ENCODE assay signal across 31 mouse cellular contexts in the genomic region with DNA sequence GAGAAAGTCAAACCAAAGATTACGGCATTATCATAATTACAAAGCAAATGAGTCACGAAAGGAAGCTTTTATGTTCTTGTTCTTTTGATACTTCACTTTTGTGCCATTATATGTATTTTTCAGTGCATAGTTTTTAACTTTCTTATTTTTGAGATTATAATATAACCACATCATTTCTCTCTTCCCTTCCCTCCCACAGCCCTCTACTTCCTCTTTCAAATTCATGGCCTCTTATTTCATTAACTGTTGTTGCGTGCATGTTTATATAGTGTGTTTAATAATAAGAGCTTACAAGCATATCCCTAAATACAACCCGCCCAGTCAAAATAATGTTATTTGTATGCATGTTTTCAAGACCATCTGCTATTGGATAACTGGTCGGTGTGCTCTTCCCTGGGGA. TPM values are rescaled to one million over a fixed set of nuclear protein-coding genes. Genes with fewer than 3 reads are reported as not detected.
"Had no signal": no experiment of that assay in that cellular context is flagged by ENCODE, and none has a peak within 500 bp of the region (broad histone marks: within the 10 kb centered on the region; RNA-seq: fewer than 3 reads in every experiment).

No protein-coding gene starts in this region.

- H3K9ac ChIP-seq: liver, embryonic 13.5 days; midbrain, embryonic 13.5 days; neural tube, embryonic 13.5 days; stomach, embryonic 15.5 days had no signal

- H3K36me3 ChIP-seq: liver, embryonic 13.5 days; midbrain, embryonic 10.5 days; midbrain, embryonic 13.5 days; neural tube, embryonic 13.5 days; stomach, embryonic 15.5 days had no signal

- H3K4me3 ChIP-seq: layer of hippocampus, adult 2 months; left cerebral cortex, adult 2 months; liver, embryonic 13.5 days; megakaryocyte, embryonic 14.5 days; midbrain, embryonic 10.5 days; midbrain, embryonic 13.5 days; myocyte; neural tube, embryonic 13.5 days; stomach, embryonic 15.5 days had no signal

- H3K27me3 ChIP-seq: liver, embryonic 13.5 days; megakaryocyte, embryonic 14.5 days; midbrain, embryonic 13.5 days; neural tube, embryonic 13.5 days; stomach, embryonic 15.5 days had no signal

- H3K27ac ChIP-seq: kidney, postnatal 0 days; layer of hippocampus, adult 2 months; left cerebral cortex, adult 2 months; liver, embryonic 13.5 days; midbrain, embryonic 10.5 days; midbrain, embryonic 13.5 days; neural tube, embryonic 13.5 days; stomach, embryonic 15.5 days had no signal

- ATAC-seq: midbrain, embryonic 13.5 days; midbrain, embryonic 16.5 days had no signal

- H3K4me2 ChIP-seq: liver, embryonic 13.5 days; midbrain, embryonic 13.5 days; neural tube, embryonic 13.5 days; stomach, embryonic 15.5 days had no signal

- H3K4me1 ChIP-seq: midbrain, embryonic 13.5 days; neural tube, embryonic 13.5 days; stomach, embryonic 15.5 days had no signal

- DNase-seq: kidney, adult 2 months; kidney, postnatal 25 days; layer of hippocampus, adult 9-11 months; liver, embryonic 13.5 days; lung, adult 2 months; lung, postnatal 14 days; lung, postnatal 4 days; retina, postnatal 1 day; right cerebral cortex, postnatal 25 days; thymus, postnatal 25 days had no signal

- H3K9me3 ChIP-seq: liver, embryonic 13.5 days; megakaryocyte, embryonic 14.5 days; midbrain, embryonic 10.5 days; midbrain, embryonic 13.5 days; neural tube, embryonic 13.5 days; stomach, embryonic 15.5 days had no signal

RNA-seq across cellular contexts. Expression of a gene that starts 9.1 kb away (rescaled TPM):
- total RNA-seq: layer of hippocampus, adult 2 months; layer of hippocampus, postnatal 25 days; left cerebral cortex, adult 2 months; left cerebral cortex, postnatal 10 days; left cerebral cortex, postnatal 36 days; liver, adult 2 months; monocyte, adult 5-6 weeks; neutrophil, adult 5-6 weeks had no signal
- polyA plus RNA-seq: kidney, adult 2 months; kidney, embryonic 14.5 days; liver, adult 2 months; lung, adult 2 months; lung, embryonic 16.5 days; midbrain, embryonic 13.5 days; midbrain, embryonic 16.5 days; neural tube, embryonic 13.5 days; stomach, embryonic 15.5 days; thymus, postnatal 0 days had no signal

RNA-seq across cellular contexts. Expression of a gene that starts 15.1 kb away (rescaled TPM):
- total RNA-seq: layer of hippocampus, adult 2 months; layer of hippocampus, postnatal 25 days; left cerebral cortex, adult 2 months; left cerebral cortex, postnatal 10 days; left cerebral cortex, postnatal 36 days; liver, adult 2 months; monocyte, adult 5-6 weeks; neutrophil, adult 5-6 weeks had no signal
- polyA plus RNA-seq: limb, embryonic 11.5 days; limb, embryonic 14.5 days; liver, adult 2 months; lung, adult 2 months; lung, embryonic 16.5 days; midbrain, embryonic 10.5 days; midbrain, embryonic 13.5 days; midbrain, embryonic 16.5 days; neural tube, embryonic 13.5 days; thymus, postnatal 0 days had no signal

RNA-seq across cellular contexts. Expression of a gene that starts 20.8 kb away (rescaled TPM):
- total RNA-seq: layer of hippocampus, adult 2 months; layer of hippocampus, postnatal 25 days; left cerebral cortex, adult 2 months; left cerebral cortex, postnatal 10 days; left cerebral cortex, postnatal 36 days; liver, adult 2 months; monocyte, adult 5-6 weeks; neutrophil, adult 5-6 weeks had no signal
- polyA plus RNA-seq: kidney, adult 2 months; limb, embryonic 11.5 days; liver, adult 2 months; lung, adult 2 months; lung, embryonic 16.5 days; midbrain, embryonic 10.5 days; midbrain, embryonic 13.5 days; midbrain, embryonic 16.5 days; neural tube, embryonic 13.5 days; thymus, postnatal 0 days had no signal

RNA-seq across cellular contexts. Expression of a gene that starts 26.9 kb away (rescaled TPM):
- total RNA-seq: layer of hippocampus, adult 2 months; layer of hippocampus, postnatal 25 days; left cerebral cortex, adult 2 months; left cerebral cortex, postnatal 10 days; left cerebral cortex, postnatal 36 days; liver, adult 2 months; monocyte, adult 5-6 weeks; neutrophil, adult 5-6 weeks had no signal
- polyA plus RNA-seq: liver, adult 2 months; lung, adult 2 months; lung, embryonic 16.5 days; midbrain, embryonic 13.5 days; midbrain, embryonic 16.5 days; neural tube, embryonic 13.5 days; thymus, postnatal 0 days had no signal

RNA-seq across cellular contexts. Expression of a gene that starts 36.7 kb away (rescaled TPM):
- total RNA-seq: layer of hippocampus, adult 2 months; layer of hippocampus, postnatal 25 days; left cerebral cortex, adult 2 months; left cerebral cortex, postnatal 10 days; left cerebral cortex, postnatal 36 days; liver, adult 2 months; monocyte, adult 5-6 weeks; neutrophil, adult 5-6 weeks had no signal
- polyA plus RNA-seq: kidney, adult 2 months; liver, adult 2 months; lung, adult 2 months; midbrain, embryonic 16.5 days; thymus, postnatal 0 days had no signal
